Mouse (Mus musculus): ENCODE measurements around the gene Med20. TPM values are rescaled to one million over a fixed set of nuclear protein-coding genes. Genes with fewer than 3 reads are reported as not detected.

Gene Med20
- 10 to 100 TPM; 29.2 to 30.3 TPM for total RNA-seq (2021)

DNA sequence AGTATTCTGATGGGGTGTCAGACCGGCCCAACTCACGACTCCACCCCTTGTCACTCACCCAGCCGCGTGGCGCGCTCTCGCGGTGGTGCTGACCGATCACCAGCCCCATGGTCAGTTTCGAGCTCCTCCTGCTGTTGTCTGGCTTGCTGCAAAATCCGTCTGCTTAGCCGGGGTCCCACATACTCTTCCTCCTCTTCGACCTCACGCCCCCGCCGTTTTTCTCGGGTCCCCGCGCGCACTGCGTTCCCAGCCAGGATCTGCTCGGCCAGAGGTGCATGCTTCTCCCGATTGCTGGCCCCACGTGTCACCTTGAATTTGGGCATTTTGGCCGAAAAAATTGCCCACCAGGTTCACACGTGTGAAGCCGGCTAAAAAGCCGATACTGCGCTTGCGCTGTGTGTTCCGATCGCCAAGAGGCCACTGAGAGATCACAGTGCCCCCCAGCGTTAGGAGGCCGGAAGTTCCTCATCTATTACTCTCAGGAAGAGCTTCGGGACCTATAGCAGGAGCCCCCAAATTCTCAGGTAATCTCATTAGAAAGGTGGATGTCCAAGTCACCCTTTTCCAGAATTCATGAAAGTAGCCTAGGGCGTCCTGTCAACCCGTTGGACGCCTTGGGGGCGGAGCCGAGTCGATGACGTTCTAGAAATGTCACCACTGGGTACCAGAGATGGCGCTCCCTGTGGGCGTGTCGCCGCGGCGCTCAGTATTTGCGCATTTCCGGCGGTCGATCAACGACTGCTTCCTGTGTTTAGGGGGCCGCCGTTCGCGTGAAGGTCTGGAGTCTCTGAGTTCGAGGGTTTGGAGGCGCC lies at the start of gene Med20, which contains the start of the genes Bysl and Gm20517:
Gene Med20, plus strand, starts transcription at position 734 of the 812 bp plus-strand sequence.
Gene Bysl, minus strand, starts transcription at position 644 of the 812 bp plus-strand sequence.
Gene Gm20517, plus strand, starts transcription at position 741 of the 812 bp plus-strand sequence.
- intact Hi-C loops (cut with DNase I) = loop anchor here (5.0 kb wide), 1 partner anchor 66 kb away; no protein-coding TSS in a partner anchor
- peak; percentile 97 for DNase-seq

DNA sequence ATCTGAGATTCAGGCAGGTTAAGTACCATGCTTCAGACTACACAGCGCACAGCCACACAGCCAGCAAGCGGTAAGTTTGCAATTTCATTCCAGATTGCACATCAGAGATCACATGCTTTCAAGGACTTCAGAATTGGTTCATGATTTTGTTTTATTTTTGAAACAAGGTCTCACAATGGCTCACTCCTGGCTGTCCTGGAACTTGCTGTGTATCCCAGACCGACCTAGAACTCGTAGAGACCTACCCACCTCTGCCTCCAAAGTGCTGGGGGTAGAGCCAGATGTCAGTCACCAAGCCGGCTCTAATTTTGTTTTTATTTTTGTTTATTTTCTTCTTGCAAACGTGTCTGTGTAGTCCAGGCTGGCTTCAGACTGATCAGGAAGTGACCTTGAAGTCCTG lies 48.5 kb upstream of the Med20 start:
- no peak for DNase-seq
- intact Hi-C loops (cut with DNase I) = no loop called here

DNA sequence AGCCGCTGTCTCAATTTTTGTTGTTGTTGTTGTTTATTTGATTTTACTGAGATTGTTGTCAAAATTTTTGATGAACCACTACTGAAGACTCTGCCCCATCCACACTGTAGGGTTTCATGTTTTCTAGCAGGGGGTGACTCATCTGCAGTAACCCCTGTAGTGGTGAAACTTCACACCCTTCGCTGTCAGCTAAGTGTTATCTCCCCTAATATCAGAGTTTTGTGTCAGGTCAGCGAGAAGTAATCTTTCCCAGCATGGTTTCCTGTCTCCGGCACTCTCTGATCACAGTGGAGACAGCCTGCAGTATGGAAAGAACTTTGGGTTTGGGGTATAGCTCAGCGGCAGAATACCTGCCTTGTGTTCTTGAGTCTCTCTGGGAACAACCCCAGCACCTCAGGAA lies 46.8 kb upstream of the Med20 start:
- intact Hi-C loops (cut with DNase I) = no loop called here
- no peak for DNase-seq

DNA sequence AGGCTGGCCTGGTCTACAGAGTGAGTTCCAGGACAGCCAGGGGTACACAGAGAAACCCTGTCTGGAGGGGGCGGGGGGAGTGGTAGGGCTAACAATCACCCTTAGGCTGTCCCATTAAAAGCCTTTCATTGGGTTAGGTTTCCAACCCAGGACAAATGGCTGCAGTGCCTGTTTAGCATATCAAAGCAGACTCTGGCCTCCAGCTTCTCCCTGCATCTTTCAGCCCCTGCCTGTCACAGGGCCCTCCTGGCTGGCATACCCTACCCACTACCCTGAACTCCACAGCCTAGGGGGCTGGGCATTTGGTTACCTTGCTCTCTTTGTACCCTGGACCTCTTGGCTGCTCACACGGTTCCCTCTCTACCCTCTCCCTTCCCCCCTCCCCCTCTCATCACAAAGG lies 45.2 kb upstream of the Med20 start:
- no peak for DNase-seq
- intact Hi-C loops (cut with DNase I) = no loop called here

DNA sequence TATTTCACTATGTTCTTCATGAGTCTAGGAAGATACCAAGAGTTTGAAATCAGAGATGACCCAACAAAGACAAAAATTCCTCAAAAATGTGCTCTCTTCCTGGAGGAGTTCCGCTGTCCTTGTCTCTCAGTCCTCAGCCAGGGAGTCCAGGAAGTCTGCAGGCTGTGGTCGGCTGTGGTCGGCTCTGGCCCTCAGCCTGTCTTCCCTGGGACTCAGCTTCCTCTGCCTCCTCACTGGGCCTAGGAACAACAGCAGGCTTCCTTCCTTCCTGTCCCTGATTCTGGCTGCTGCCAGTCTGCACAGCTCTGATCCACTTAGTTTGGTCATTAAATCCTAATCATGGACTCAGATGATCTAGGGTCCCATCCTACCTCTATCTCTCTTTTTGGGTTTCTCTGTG lies 44.1 kb upstream of the Med20 start:
- DNase-seq = no peak
- intact Hi-C loops (cut with DNase I) = no loop called here

DNA sequence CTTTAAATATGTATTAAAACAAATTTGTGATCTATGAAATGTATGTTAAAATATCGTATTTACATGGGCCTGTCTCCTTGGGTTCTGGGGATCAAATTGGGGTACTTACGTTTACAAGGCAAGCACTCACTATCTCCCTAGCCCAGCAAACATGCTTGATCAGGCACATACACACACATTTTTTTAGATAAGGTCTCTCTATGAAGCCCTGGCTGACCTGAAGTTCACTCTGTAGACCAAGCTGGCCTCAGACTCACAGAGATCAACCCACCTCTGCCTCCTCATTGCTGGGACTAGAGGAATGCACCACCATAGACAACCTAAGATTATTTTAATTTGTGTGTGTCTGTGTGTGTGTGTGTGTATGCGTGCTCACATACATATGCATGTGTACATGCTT lies 43.0 kb upstream of the Med20 start:
- no peak for DNase-seq
- intact Hi-C loops (cut with DNase I) = no loop called here

DNA sequence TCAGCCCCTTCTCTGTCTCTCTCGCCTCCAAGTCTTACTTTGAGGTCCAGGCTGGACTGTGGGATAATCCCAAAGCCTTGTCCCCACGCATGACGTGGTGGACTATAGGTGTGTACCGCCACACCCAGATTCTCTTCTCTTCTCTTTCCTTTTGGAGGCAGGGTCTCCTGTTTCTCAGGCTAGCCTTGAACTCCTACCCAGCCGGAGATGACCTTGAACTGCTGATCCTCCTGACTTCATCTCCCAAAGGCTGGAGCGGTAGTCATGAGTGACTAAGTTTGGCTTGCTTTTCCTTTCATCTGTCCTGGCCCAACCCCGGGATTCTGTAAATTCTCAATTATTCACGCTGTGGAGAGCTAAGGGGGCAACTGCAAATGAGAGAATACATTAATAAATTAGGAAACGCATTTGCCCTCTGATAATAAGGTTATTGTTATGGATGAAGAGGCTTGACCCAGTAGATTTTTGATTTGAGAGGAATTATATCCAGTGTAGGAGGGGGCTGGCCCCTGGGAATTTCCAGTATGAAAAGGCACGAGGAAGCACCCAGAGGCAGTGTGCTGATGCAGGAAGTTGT lies 42.3 kb upstream of the Med20 start:
- DNase-seq = no peak
- intact Hi-C loops (cut with DNase I) = no loop called here

DNA sequence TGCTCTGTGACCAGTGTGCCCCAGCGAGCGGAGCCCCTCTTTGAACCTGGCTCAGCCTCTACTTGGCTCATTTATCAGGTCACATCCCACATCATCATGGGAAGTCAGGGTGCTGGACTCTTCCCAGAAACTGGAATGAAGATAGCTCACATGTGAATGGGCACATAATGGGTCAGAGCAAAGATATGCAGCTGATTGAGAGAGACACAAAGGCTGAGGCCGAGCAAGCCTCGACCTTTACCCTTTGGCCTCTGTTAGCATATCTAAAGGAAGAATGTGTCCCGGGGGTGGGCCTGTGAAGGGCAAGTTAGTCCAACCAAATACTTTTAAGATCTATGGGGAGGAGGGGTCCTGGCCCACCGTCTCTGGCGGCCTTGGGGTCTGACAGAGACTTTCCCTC lies 39.8 kb upstream of the Med20 start:
- intact Hi-C loops (cut with DNase I) = no loop called here
- DNase-seq = no peak

DNA sequence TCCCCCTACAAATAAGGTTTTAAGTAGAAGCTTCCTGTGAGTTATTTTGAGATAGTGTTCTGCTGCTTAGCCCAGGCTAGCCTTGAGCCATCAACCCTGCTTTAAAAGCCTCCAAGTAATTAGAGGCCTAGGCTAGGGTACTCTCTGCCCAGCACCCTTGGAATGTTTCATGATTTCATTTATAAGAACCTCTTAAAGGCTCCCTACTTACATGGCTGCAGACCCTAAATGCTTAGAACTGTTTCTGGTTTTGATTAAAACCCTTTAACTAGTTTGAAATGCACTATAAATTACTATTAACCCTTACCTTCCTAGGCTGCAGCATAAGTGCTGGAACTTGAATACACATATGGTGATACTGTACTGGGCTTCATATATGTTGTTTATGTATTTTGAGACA lies 38.9 kb upstream of the Med20 start:
- intact Hi-C loops (cut with DNase I) = no loop called here
- DNase-seq = no peak

DNA sequence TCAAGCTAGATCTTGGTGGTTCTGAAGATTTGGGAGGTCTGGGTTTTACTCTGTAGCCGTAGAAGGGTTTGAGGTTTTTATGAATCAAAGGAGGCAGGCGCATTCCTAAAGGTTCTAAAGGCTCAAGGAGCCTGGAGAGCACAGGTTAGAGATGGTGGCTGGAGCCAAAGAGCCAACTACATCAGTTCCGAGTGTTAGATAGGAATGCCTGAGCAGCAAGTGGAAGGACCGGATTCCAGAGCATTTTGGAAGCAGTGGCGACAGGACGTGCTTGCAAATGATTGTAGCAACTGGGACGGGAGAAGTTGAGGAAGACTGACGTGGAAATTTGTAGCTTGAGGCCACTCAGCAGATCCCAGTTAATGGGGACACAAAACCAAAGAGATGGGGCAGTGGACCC lies 37.4 kb upstream of the Med20 start:
- no peak for DNase-seq
- intact Hi-C loops (cut with DNase I) = no loop called here

DNA sequence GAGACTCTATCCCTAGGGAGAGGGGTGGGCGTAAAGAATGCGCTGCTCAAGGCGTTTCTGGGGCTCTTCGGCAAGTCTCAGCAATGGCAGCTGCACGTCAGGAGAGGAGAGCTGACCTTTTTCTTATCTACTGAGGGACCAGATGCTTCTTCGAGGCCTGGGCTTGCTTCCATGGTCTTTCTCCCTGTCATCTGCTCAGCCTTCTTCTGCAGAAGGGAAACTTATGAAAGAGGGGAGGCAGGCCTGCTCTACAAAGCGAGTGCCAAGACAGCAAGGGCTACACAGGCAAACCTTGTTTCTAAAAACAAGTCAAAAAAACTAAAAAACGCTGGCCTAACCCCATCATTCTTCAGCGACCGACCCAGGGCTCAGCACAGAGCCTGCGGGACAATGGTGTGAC lies 36.6 kb upstream of the Med20 start:
- no peak for DNase-seq
- intact Hi-C loops (cut with DNase I) = no loop called here

DNA sequence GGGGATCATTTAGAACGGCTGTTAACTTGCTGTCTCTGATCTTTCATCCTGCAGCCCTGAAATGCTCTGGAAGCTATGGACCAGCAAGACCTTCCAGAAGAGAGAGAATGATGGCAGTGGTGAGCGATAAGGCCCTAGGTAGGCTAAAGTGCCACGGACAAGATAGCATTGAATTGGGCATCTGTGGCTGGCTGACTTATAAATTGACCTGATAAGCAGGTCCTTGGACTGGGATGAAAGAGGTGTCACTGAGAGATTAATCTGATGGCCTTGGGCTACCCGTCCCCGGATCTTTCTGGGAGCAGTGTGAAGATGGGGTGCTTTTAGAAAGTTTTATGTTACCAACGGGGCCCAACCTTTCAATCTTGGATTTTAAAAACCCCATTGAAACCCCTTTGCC lies 32.7 kb upstream of the Med20 start:
- no peak for DNase-seq
- intact Hi-C loops (cut with DNase I) = no loop called here

DNA sequence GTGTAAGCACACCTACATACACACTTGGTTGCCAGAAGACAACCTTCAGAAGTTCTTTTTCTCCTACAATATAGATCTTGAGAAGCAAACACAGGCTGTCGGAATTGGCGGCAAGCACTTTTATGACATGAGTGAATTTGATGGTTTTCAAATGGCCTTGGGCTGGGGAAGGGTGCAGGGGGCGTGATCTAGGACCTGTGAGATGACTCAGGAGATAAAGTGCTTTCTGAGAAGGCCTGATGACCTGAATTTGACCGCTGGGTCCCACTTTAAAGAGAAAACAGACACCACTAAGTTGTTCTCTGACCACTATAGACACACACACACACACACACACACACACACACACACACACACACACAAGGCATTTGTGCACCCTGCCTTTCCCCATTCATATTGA lies 30.4 kb upstream of the Med20 start:
- DNase-seq = no peak
- intact Hi-C loops (cut with DNase I) = no loop called here

DNA sequence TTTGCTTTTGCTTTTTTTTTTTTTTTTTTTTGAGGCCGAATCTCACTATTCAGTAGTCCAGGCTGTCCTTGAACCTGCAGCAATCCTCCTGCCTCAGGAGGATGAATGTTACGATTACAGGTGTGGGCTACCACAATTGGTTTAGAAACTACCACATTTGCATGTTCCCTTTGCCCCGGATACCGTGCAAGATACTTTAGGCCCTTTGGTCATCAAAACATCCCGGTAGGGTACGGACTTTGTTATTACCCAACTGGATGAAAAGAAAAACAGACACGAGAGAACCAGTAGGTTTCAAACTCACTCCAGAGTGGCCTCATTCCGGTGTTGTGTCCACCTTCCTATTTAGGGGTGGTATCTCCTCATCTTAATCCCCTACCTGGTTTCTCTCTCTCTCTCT lies 22.9 kb upstream of the Med20 start:
- no peak for DNase-seq
- intact Hi-C loops (cut with DNase I) = no loop called here

DNA sequence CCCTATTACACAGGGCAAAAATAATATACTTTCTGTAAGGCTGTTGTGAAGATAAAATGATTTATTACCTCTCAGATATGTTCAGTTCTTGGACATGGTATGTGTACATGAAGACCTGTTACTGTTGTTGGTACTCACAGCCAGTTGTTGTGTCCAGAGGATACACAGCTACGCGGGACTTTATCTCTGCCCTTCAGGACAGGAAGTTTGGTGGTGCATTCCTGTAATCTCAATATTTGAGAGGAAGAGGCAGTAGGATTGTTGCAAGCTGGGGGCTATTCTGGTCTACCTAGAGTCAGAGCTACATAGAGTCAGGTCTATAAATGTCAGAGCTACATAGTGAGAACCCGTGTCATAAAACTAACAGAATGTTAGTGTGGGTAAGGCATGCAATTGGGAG lies 20.3 kb upstream of the Med20 start:
- intact Hi-C loops (cut with DNase I) = loop anchor here (5.0 kb wide), 1 partner anchor 79 kb away; no protein-coding TSS in a partner anchor
- no peak for DNase-seq

DNA sequence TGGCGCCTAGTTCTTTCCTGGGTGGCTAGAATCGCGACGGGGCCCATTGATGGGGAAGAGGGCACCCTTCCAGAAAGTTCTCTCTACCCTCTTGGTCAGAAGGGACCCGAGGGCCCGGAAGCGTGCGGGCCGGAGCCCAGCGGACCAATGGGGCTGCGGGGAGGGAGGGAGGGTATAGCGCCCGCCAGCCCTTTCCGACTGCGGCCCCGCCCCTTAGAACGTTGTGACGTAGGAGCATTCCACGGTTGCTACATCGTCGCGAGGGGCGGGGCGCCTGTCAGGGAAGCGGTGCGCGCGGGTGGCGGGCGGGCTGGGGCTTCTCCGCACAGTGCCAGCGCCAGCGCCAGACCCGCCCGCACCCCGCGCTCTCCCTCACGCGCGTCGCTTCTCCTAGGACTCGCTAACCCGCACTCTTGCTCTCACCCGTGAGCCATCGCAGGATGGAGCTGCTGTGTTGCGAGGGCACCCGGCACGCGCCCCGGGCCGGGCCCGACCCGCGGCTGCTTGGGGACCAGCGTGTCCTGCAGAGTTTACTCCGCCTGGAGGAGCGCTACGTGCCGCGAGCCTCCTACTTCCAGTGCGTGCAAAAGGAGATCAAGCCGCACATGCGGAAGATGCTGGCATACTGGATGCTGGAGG lies 18.0 kb upstream of the Med20 start:
- DNase-seq = peak; percentile 95
- intact Hi-C loops (cut with DNase I) = loop anchor here (5.0 kb wide), 1 partner anchor 81 kb away; no protein-coding TSS in a partner anchor

DNA sequence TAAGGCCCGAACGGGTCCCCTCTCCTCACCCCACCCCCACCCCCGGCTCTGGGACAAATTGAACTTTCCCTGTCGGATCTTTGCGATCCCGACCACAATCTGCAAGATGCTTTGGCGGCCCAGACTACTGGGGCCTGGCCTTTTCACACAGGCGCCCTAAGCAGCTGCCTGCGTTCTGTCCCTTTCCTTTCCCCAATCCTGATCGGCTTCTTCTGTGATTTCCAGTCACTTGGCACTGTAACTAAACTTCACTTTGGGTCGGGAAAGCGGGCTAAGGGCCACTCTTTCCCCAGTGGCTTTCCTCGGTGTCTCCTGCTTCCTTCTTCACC lies 17.6 kb upstream of the Med20 start:
- DNase-seq = no peak
- intact Hi-C loops (cut with DNase I) = loop anchor here (5.0 kb wide), 1 partner anchor 82 kb away; no protein-coding TSS in a partner anchor

DNA sequence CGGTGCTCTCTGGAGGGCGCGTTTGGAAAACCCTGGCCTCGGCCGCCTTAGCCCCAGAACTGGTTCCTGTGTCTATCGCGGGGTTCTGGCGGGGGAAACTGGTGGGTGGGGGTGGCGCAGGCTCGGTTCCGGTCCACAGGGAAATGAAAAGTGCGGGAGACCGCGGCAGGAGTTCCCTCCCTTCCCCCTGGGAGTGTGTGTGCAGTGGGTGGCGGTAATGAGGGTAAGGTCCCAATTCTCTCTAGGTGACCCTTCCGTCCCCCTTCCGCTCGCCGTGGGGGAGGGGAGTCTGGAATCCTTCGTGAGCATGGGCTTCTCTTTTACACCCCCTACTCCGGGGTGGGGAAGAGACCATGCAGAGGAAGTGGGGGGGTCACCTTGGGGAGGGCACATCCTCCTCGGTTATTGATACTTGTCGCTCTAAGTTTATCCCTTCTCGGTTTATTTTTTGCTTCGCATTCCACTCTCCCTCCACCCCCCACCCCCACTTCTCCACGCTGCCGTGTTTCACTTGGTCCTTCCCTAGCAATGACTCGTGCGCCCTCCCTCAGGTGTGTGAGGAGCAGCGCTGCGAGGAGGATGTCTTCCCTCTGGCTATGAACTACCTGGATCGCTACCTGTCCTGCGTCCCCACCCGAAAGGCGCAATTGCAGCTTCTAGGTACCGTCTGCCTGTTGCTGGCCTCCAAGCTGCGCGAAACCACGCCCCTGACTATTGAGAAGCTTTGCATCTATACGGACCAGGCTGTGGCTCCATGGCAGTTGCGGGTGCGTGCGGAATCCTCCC lies 17.0 kb upstream of the Med20 start:
- DNase-seq = peak; percentile 34
- intact Hi-C loops (cut with DNase I) = loop anchor here (5.0 kb wide), 1 partner anchor 82 kb away; no protein-coding TSS in a partner anchor

DNA sequence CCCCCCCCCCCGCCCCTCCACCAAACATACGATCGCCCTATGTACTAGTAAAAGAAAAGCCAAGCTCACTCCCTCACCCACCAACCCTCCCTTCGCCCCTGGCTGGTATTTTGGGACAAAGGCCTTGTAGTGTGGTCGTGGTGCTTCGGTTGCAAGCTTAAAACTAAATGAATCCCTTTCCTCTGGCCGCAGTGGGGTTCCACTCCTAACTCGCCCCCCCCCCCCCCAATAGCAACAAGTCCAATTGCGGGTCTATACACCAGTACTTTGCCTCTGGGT lies 16.5 kb upstream of the Med20 start:
- intact Hi-C loops (cut with DNase I) = loop anchor here (5.0 kb wide), 1 partner anchor 83 kb away; no protein-coding TSS in a partner anchor
- DNase-seq = no peak

DNA sequence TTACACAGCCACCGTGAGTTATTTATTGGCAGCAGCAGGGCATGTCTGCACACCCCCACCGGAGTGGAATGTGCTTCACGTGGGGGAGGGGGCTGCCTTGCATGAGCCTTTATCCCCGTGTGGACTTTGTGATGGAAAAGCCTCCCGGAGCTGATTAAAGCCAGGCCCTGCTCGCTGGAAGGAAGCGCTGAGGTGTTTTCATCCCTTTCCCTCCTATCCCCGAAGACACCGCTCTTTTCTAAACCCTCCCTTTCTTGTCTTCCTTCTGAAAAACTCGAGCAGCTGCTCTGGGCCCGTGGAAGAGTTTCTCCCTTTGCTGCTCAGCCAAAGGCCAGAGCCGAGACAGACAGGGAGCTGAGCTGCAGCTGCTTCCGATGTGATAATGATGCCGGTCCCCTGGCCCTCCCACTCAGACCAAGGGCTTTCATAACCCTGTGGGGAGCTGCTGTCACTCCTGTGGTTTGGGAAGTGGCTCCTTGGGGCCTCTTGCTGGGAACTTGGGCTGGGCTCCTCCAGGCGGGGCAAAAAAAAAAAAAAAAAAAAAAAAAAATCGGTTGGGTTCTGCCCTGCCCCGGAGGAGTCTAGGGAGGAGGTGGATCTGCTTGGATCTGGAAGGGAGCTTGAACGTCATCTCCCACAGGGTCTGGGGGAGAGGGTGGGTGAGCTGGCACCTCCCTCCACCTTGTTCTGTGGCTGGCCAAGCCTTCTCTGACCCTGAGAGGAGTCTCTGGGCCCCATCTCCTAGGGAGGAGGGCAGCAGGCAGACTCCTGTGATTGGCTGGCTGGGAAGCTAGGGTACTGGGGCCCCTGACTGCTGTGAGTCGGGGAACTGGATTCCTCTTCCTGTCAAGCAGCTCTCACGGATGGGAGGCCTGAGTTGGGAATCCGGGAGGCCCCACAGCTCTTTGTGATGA lies 15.9 kb upstream of the Med20 start:
- intact Hi-C loops (cut with DNase I) = no loop called here
- peak; percentile 28 for DNase-seq
